Mouse (Mus musculus) neural tube, embryonic 15.5 days (tissue): ENCODE measurements around the gene Trpm3. TPM values are rescaled to one million over a fixed set of nuclear protein-coding genes. Genes with fewer than 3 reads are reported as not detected.

Experiments
- ATAC-seq: fragments of 200-750 bp; cut with Nextera tagmentation; 2 replicates; pipeline ENCODE4 v1.8.0; 2017; ENCODE audit warnings: mild to moderate bottlenecking, moderate TSS enrichment, moderate library complexity; ENCODE audit not compliant: low FRiP score
- H3K27ac ChIP-seq: fragments of 300-500 bp; sonication (generic); replicated peaks from 2 replicates; pipeline ENCODE4 v1.5.1; 2015; ENCODE audit warnings: mild to moderate bottlenecking, inconsistent platforms
- H3K27me3 ChIP-seq: fragments of 300-500 bp; sonication (generic); replicated peaks from 2 replicates; pipeline ENCODE4 v1.6.1; 2015; ENCODE audit warnings: inconsistent platforms
- H3K36me3 ChIP-seq: fragments of 300-500 bp; sonication (generic); 2 replicates; pipeline ENCODE4 v1.6.1; 2015; ENCODE audit warnings: inconsistent platforms
- H3K4me1 ChIP-seq: fragments of 300-500 bp; sonication (generic); 2 replicates; pipeline ENCODE4 v1.6.1; 2015; ENCODE audit warnings: inconsistent platforms
- H3K4me2 ChIP-seq: fragments of 300-500 bp; sonication (generic); 2 replicates; pipeline ENCODE4 v1.6.1; 2015; ENCODE audit warnings: inconsistent platforms, mild to moderate bottlenecking, moderate library complexity
- H3K4me3 ChIP-seq: fragments of 300-500 bp; sonication (generic); replicated peaks from 2 replicates; pipeline ENCODE4 v1.5.1; 2015; ENCODE audit warnings: mild to moderate bottlenecking, inconsistent platforms
- H3K9ac ChIP-seq: fragments of 300-500 bp; sonication (generic); replicated peaks from 2 replicates; pipeline ENCODE4 v1.6.1; 2015; ENCODE audit warnings: mild to moderate bottlenecking, inconsistent platforms
- H3K9me3 ChIP-seq: fragments of 300-500 bp; sonication (generic); replicated peaks from 2 replicates; pipeline ENCODE4 v1.6.1; 2016; ENCODE audit warnings: inconsistent platforms
- WGBS: fragments of 180-500 bp; shearing (Covaris S2); methylation state at CpG from one replicate; pipeline ENCODE4 v1.1.7; 2015; ENCODE audit warnings: mixed read lengths; 5-methylcytosine and 5-hydroxymethylcytosine counted together
- polyA plus RNA-seq: library from polyadenylated mRNA; unstranded; fragments of >200 nt; fragmentation: Nextera tagmentation; extraction: Ambion mirVana; gene quantifications from 2 replicates; pipeline ENCODE4 v1.2.1, GENCODE M21; 2015

Trpm3 gene
- polyA plus RNA-seq, 1 experiment from 2014 or later = 18.8 TPM

DNA sequence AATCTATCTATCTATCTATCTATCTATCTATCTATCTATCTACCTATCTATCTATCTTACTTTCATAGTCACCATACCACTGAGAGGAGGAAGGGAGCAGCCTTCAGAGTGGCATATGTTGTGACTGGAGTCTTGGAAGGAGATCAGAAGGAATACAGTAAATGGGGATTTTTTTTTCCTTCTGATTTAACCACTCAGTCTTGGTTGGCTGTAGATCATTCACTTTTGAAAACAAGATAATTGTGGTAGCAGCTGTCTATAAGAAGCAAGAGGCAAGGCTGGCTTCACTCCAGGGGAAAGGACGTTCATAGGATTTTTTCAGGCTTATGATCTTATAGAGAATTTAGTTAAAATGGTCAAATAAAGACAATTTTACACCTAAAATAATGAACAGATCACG, 188.0 kb downstream of the Trpm3 start:
- Histone ChIP-seq H3K9ac (no peak overlapping the region), H3K9me3 (no peaks in the 10 kb centered on the region), H3K36me3 (no peaks in the 10 kb centered on the region), H3K4me1 (no peaks in the 10 kb centered on the region), H3K4me2 (no peak overlapping the region), H3K27ac (no peak overlapping the region), H3K27me3 (no peaks in the 10 kb centered on the region), H3K4me3 (no peak overlapping the region)
- 77% methylated on average over 2 of the region's 2 CpGs for WGBS
- no peak for ATAC-seq

DNA sequence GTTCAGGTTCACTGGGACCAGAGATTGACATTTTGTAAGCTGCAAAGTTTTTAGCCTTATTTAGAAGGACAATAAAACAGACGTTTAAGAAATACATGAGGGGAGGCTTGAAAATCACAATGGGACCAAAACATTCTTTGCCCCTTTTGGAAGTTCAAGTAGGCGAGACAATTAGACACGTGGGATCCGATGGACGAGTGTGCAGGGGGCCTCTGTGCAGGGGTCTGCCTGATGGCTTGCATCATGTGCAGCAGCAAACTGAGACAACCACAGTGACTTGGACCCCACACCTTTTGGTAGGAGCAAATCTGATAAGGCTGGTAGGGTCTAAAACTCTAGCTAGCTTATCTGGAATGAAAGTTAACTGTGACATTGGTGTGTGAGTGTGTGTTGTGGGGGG, 188.4 kb downstream of the Trpm3 start:
- H3K9me3 ChIP-seq = no peaks in the 10 kb centered on the region
- no peak overlapping the region for H3K4me2 ChIP-seq
- no peak overlapping the region for H3K27ac ChIP-seq
- no peaks in the 10 kb centered on the region for H3K36me3 ChIP-seq
- 53% methylated on average over 5 of the region's 5 CpGs for WGBS
- H3K9ac ChIP-seq = no peak overlapping the region
- H3K4me3 ChIP-seq = no peak overlapping the region
- no peaks in the 10 kb centered on the region for H3K4me1 ChIP-seq
- ATAC-seq = no peak
- H3K27me3 ChIP-seq = no peaks in the 10 kb centered on the region

DNA sequence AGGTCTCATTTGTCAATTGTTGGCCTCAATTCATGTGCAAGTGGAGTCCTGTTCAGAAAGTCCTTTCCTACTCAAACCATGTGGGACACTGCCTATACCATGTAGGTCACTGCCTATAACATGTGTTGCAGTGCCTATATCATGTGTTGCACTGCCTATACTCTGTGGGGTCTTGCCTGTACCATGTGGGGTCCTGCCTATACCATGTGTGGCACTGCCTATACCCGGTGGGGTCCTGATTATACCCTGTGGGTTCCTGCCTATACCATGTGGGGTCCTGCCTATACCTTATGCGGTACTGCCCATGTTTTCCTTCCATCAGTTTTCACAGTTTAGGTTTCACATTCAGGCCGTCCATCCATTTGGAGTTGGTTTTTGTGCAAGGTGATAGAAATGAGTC, 197.4 kb downstream of the Trpm3 start:
- H3K4me1 ChIP-seq = no peaks in the 10 kb centered on the region
- no peak overlapping the region for H3K4me3 ChIP-seq
- WGBS = 93% methylated on average over 3 of the region's 3 CpGs
- H3K27me3 ChIP-seq = no peaks in the 10 kb centered on the region
- H3K36me3 ChIP-seq = no peaks in the 10 kb centered on the region
- no peak overlapping the region for H3K27ac ChIP-seq
- no peak overlapping the region for H3K9ac ChIP-seq
- no peak overlapping the region for H3K4me2 ChIP-seq
- peak; percentile 32; the same call in 1 of the 2 replicates for ATAC-seq
- no peaks in the 10 kb centered on the region for H3K9me3 ChIP-seq

DNA sequence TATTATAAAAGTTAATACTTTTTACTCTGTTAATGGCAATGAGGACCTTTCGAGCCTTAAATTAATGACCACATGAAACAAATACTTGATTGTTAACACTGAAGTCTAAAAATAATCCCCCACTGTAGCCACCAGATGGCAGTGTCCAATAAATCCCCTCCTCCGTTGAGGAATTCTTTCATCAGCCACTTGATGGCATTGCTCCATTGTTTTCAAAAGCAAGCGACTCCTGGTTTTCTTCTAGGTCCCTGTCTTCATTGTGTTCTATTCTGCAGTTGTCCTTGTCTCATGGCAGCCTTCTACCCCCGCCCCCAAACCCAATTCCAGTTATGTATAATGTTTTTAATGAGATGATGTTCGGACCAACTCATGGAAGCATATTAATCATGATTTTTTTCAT, 198.6 kb downstream of the Trpm3 start:
- no peaks in the 10 kb centered on the region for H3K27me3 ChIP-seq
- no peaks in the 10 kb centered on the region for H3K4me1 ChIP-seq
- H3K9ac ChIP-seq = no peak overlapping the region
- H3K27ac ChIP-seq = no peak overlapping the region
- no peaks in the 10 kb centered on the region for H3K9me3 ChIP-seq
- no peak overlapping the region for H3K4me2 ChIP-seq
- no peaks in the 10 kb centered on the region for H3K36me3 ChIP-seq
- peak; percentile 68; the same call in 1 of the 2 replicates for ATAC-seq
- WGBS = 14% methylated on average over 5 of the region's 5 CpGs
- no peak overlapping the region for H3K4me3 ChIP-seq

DNA sequence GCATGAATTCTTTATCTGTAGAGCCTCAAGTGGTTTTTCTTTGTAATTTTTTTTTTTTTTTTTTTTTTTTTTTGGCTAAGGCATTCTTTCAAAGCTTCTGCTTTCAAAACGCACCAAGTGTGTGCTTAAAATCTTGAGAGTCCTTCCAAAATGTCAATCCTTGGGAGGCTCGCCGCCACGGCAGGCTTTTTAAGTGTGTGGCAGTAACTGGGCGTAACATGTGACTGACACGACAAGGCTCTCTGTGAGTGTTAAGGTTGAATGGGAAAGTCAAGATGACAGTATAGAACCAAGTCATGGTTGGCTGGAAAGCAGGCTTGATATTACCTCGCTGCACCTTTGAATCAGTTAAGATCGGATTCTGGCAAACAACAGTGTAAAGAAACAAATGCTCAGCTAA, 200.1 kb downstream of the Trpm3 start:
- Histone ChIP-seq H3K4me1 (no peaks in the 10 kb centered on the region), H3K36me3 (no peaks in the 10 kb centered on the region)
- 87% methylated on average over 8 of the region's 8 CpGs for WGBS

DNA sequence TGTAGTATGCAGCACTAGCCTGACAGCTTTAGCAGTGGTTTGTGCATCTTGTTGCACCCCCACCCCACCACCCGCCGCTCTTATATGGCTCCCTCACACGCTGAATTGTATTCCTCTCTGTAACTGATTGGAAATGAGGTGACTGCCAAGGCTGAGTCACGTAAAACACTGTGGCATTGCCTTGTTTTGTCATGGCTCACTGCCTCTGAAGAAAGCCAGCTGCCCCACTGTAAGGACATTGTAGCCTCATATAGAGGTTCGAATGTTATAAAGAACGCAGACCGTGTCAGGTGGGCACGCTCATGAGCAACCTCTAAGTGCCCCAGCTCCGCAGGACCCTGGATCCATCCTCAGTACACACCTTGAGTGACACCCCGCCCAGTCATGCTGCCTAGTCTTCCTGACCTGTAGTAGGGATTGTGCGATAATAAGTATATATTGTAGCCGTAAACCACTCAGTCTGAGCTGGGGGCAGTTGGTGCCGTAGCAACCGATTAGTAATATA, 215.2 kb downstream of the Trpm3 start:
- H3K36me3 ChIP-seq = no peaks in the 10 kb centered on the region
- WGBS = 37% methylated on average over 14 of the region's 14 CpGs
- H3K4me3 ChIP-seq = peak overlapping the region; percentile 11
- no peaks in the 10 kb centered on the region for H3K27me3 ChIP-seq
- peaks cover 6% of the 10 kb centered on the region for H3K4me1 ChIP-seq
- H3K9me3 ChIP-seq = no peaks in the 10 kb centered on the region
- H3K4me2 ChIP-seq = peak overlapping the region; percentile 40
- peak; percentile 75 for ATAC-seq
- no peak overlapping the region for H3K9ac ChIP-seq
- 0 out of 2 replicates have a peak overlapping the region, but pooled peaks have one; percentile 14 for H3K27ac ChIP-seq

More for the DNA sequence above, 200.1 kb downstream of the Trpm3 start:
- Histone ChIP-seq H3K9me3 (no peaks in the 10 kb centered on the region), H3K27ac (no peak overlapping the region), H3K27me3 (no peaks in the 10 kb centered on the region), H3K4me2 (no peak overlapping the region), H3K9ac (no peak overlapping the region), H3K4me3 (no peak overlapping the region)
- ATAC-seq = no peak

DNA sequence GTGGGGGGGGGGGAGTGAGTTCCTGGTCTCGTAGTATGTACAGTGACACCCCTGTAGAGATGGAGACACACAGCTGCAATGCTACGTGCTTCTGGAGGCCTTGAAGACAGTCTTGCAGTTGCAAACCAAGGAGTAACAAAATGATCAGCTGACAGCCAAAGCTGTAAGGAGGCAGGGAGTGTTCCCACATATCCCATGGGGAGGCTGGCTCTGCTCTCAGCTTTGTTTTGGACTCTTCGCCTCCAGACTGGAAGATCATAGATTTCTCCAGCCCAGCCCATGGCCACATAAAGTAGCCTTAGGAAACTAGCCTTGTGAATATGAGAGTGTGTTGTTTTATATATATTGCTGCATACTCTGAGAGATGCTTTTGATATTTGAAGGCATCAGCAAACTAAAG, 248.0 kb downstream of the Trpm3 start:
- Histone ChIP-seq H3K27ac (no peak overlapping the region), H3K4me1 (no peaks in the 10 kb centered on the region), H3K36me3 (no peaks in the 10 kb centered on the region), H3K27me3 (no peaks in the 10 kb centered on the region), H3K9ac (no peak overlapping the region), H3K4me2 (no peak overlapping the region), H3K4me3 (no peak overlapping the region), H3K9me3 (no peaks in the 10 kb centered on the region)
- WGBS = 73% methylated on average over 3 of the region's 3 CpGs
- no peak for ATAC-seq

DNA sequence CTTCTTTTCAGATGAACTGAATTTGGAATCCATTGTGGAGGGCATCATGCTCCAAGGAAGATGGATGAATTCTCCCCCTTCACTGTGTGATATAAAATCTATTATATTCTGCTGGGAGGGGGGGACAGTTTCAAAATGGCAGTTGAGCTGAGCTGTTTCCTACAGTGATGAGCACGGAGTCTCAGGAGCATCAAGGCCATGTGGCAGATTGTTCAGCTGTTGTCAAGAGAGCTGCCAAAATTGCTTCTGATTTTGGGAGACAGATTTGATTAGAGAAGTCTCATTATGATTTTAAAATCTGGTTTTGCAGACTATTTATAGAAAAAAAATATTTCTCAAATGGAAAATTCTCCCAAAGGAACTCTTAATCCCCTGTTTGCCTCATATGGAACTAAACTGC, 255.9 kb downstream of the Trpm3 start:
- ATAC-seq = no peak
- no peak overlapping the region for H3K9ac ChIP-seq
- H3K36me3 ChIP-seq = no peaks in the 10 kb centered on the region
- whole genome bisulfite sequencing = 59% methylated on average over 1 of the region's 1 CpGs
- H3K4me3 ChIP-seq = no peak overlapping the region
- H3K27ac ChIP-seq = no peak overlapping the region
- no peaks in the 10 kb centered on the region for H3K9me3 ChIP-seq
- H3K27me3 ChIP-seq = no peaks in the 10 kb centered on the region
- H3K4me2 ChIP-seq = no peak overlapping the region
- H3K4me1 ChIP-seq = no peaks in the 10 kb centered on the region

DNA sequence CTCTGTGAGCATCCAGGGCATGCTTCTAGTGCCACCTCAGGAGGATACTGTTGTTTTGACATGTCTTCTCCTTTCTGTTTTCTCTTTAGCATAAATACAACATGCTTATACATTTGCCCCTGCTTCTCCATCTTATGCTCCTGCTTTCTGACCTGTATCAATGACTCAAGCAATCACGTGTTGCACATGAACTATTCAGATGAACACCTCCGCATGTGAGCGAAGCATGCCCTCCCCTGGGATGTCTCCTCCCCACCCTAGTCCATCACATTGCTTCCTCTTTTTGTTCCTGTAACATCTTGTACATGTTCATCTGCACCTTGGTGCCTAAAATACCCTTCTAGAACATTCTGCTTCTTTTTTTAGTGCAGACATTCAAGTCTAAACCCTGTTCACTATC, 265.2 kb downstream of the Trpm3 start:
- Histone ChIP-seq H3K9ac (no peak overlapping the region), H3K27ac (no peak overlapping the region), H3K4me3 (no peak overlapping the region), H3K36me3 (no peaks in the 10 kb centered on the region), H3K9me3 (no peaks in the 10 kb centered on the region), H3K4me2 (no peak overlapping the region), H3K27me3 (no peaks in the 10 kb centered on the region), H3K4me1 (no peaks in the 10 kb centered on the region)
- WGBS = 96% methylated on average over 3 of the region's 3 CpGs
- ATAC-seq = no peak

DNA sequence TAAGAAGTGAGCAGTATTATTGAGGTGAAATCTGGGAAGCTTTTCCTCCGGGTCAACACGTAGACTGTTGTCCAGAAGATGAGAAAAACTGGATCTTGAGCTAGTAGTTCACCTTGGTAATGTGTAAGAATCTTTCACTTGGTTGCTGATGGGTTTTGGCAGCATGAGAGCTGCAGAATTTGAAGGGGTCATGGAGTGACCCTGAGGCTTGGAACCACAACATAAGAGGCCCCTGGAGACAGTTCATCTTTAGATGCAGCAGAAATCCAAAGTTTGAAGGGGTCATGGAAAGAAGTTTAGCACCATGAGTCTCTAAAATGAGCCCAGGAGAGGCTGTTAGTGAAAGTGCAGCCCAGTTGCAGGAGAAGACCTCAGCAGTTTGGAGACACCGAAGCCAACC, 279.4 kb downstream of the Trpm3 start:
- no peak overlapping the region for H3K27ac ChIP-seq
- H3K36me3 ChIP-seq = no peaks in the 10 kb centered on the region
- no peak overlapping the region for H3K9ac ChIP-seq
- H3K4me3 ChIP-seq = no peak overlapping the region
- H3K9me3 ChIP-seq = no peaks in the 10 kb centered on the region
- H3K4me2 ChIP-seq = no peak overlapping the region
- H3K27me3 ChIP-seq = no peaks in the 10 kb centered on the region
- ATAC-seq = no peak
- WGBS = 91% methylated on average over 3 of the region's 3 CpGs
- no peaks in the 10 kb centered on the region for H3K4me1 ChIP-seq

DNA sequence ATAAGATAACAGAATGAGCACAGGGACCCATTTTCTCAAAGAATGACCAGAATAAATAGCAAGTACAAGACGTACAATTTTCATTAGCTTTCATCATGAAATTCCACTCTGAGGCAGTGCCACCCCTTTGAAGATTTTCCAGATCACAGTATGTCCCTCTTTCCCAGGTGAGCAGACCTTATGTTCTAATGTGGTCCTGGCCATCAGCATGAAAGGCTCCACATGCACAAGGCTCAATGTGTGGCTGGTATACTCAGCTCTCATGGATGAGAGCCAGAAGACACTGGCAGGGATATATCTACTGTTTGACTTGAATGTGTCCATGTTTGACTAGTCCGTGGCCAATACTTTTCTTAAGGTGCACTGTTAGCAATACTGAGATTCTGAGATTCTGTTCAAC, 298.4 kb downstream of the Trpm3 start:
- Histone ChIP-seq H3K4me2 (no peak overlapping the region), H3K27ac (no peak overlapping the region), H3K36me3 (no peaks in the 10 kb centered on the region), H3K9ac (no peak overlapping the region), H3K9me3 (no peaks in the 10 kb centered on the region), H3K4me1 (no peaks in the 10 kb centered on the region), H3K27me3 (no peaks in the 10 kb centered on the region), H3K4me3 (no peak overlapping the region)
- ATAC-seq = no peak
- 90% methylated on average over 2 of the region's 2 CpGs for WGBS

DNA sequence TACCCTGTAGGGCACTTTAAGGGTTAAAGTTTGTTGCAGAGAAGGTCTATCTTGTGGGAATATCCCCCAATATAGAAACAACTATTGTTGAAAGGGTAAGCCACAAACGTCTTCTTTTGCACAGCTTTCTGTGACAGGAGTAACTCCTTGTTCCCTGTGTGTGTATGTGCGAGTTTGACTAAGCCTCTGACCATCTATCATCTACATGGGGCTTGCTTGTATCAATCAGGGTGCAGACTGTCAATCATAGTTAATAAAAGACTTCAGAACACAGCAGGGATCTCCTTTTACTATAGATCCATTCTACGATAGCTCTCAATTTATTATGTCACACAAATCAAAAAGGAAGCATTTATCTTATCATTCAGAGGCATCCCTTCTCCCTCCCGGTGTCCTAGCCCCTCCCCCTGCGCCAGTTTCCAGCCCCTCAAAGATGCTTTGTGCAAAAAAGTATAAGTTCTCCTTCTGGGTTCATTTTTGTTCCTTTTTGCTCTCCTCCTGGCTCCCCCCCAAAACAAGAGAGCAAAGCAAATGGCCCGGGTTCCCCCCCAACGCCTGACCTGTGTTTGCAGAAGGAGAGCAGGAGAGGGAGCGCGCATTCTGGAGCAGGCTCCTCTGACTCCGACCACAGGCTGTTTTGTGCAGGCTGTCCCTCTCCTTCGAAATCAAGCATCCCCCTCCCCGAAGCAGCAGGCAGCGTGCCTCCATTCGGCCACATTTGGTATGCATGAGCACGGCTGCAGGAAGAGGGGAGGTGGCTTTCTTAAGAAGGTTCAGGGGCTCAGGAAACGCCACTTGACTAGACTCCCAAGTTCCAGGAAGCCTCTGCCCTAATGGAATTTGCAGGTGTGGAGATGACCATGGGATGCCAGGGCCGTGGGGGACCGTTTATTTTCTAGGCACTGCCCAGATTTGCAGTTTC, 308.8 kb downstream of the Trpm3 start:
- 2% methylated on average over 18 of the region's 18 CpGs for WGBS
- H3K9me3 ChIP-seq = no peaks in the 10 kb centered on the region
- no peaks in the 10 kb centered on the region for H3K27me3 ChIP-seq
- peak overlapping the region; percentile 52 for H3K9ac ChIP-seq
- peak overlapping the region; percentile 76 for H3K27ac ChIP-seq
- H3K36me3 ChIP-seq = no peaks in the 10 kb centered on the region
- peaks cover 25% of the 10 kb centered on the region for H3K4me1 ChIP-seq
- H3K4me3 ChIP-seq = peak overlapping the region; percentile 56
- H3K4me2 ChIP-seq = peak overlapping the region; percentile 77
- ATAC-seq = peak; percentile 84
